Mouse (Mus musculus): ENCODE data around the gene Chchd6. TPM values are rescaled to one million over a fixed set of nuclear protein-coding genes. Genes with fewer than 3 reads are reported as not detected.
A peak's percentile ranks its signal among the peaks of the same experiment; 100 is the strongest.

Chchd6 gene
- polyA plus RNA-seq, 1 experiment, result 42.5 TPM

DNA sequence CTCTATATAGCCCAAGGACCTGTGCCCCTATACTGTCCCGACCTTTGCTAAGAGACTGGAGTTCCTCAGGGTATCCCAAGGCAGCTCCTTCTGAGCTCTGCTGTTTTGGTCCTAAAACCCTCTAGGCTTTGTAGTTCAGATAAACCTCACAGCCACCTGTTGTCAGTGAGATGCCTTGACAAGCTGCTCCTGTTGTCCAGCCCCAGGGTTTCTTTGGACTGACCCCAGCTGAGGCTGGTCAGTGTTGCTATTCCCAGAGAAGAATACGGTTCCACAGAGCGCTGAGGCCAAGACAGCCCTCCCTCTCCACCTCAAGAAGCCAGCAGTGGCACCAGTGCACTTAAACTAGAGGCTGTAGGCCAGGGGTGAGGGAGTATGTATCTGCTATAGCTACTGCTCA, 214.3 kb downstream of the Chchd6 start:
- H3K9me3 ChIP-seq, result no peaks in the 10 kb centered on the region
- H3K4me3 ChIP-seq (replicated peaks), result no peak overlapping the region
- H3K4me1 ChIP-seq, result peaks cover 12% of the 10 kb centered on the region
- peaks cover 2% of the 10 kb centered on the region for H3K36me3 ChIP-seq (replicated peaks; ENCODE audit: low read length)
- peaks cover 81% of the 10 kb centered on the region for H3K27me3 ChIP-seq (replicated peaks)
- TF ChIP-seq GATA1 (IDR thresholded peaks at IDR 0.05; ENCODE audit: borderline replicate concordance, low read length), result no peak
- no peak for TF ChIP-seq FLI1 (IDR thresholded peaks at IDR 0.05; ENCODE audit: low read length)

DNA sequence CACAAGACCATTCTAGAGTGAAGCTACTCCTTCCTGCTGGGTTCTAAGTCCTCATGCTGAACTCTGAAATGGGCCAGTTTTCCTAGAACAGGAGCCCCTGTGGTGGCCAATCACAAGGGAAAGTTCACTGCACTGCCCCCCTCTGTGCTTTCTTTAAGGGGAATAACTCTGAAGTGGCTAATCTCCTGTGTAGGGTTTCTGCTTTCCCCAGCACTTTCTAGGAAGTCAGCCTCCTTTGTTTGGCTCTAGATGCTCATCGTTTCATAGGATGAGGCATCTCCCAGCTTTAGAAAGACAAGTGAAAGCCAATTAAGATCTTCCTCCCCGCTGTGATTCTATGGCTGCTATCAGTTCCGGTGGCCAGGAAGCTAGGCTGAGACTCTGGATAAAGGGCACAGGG, 214.7 kb downstream of the Chchd6 start:
- Histone ChIP-seq H3K4me1 (peaks cover 12% of the 10 kb centered on the region), H3K27me3 (replicated peaks) (peaks cover 83% of the 10 kb centered on the region), H3K4me3 (replicated peaks) (no peak overlapping the region), H3K36me3 (replicated peaks; ENCODE audit: low read length) (peaks cover 2% of the 10 kb centered on the region), H3K9me3 (no peaks in the 10 kb centered on the region)
- TF ChIP-seq GATA1 (IDR thresholded peaks at IDR 0.05; ENCODE audit: borderline replicate concordance, low read length) (no peak), FLI1 (IDR thresholded peaks at IDR 0.05; ENCODE audit: low read length) (no peak)

DNA sequence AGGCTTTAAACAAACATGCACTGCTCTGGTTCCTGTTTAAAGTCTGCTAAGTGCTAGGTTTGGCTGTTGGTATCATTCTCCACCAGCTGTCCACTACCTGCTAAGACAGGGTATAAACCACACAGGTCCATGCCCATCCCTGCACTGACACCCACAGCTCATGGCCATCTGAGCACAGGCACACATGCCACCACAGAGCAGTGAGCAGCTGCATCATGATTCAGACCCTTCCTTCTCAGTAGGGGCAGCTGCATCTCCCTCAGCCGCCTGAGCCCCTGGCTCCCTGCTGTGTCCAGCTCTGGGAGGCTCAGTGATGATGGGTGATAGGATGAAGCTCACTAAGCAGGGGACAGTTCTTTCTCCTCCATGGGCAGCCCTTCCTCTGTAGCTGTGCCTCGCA, 217.2 kb downstream of the Chchd6 start:
- peaks cover 12% of the 10 kb centered on the region for H3K4me1 ChIP-seq
- peak overlapping the region; percentile 20 for H3K4me3 ChIP-seq (replicated peaks)
- H3K36me3 ChIP-seq (replicated peaks; ENCODE audit: low read length), result no peaks in the 10 kb centered on the region
- no peaks in the 10 kb centered on the region for H3K9me3 ChIP-seq
- no peak for TF ChIP-seq GATA1 (IDR thresholded peaks at IDR 0.05; ENCODE audit: borderline replicate concordance, low read length)
- TF ChIP-seq FLI1 (IDR thresholded peaks at IDR 0.05; ENCODE audit: low read length), result no peak
- peaks cover 83% of the 10 kb centered on the region for H3K27me3 ChIP-seq (replicated peaks)

DNA sequence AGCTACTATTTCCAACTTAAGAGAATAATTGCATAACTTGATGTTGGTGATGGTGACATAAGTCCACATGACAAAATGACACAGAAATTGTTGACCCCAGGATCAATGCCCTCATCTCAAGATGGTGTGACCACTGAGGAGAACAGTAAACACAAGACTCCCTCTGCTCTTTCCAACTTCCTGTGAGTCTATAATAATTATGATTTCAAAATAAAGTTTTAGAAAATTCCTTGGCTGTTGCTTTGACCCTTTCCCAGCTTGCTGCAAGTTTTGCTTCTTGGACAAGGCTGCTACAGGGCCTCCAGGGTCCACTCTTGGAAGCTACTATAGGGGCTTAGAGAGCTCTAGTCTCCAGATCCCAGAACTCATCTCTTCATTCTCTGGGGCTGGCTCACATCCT, 226.6 kb downstream of the Chchd6 start:
- Histone ChIP-seq H3K36me3 (replicated peaks; ENCODE audit: low read length) (no peaks in the 10 kb centered on the region), H3K27me3 (replicated peaks) (peaks cover 71% of the 10 kb centered on the region), H3K4me1 (peaks cover 14% of the 10 kb centered on the region), H3K9me3 (peaks cover 5% of the 10 kb centered on the region; the same call in 1 of the 2 replicates), H3K4me3 (replicated peaks) (no peak overlapping the region)
- TF ChIP-seq GATA1 (IDR thresholded peaks at IDR 0.05; ENCODE audit: borderline replicate concordance, low read length) (no peak), FLI1 (IDR thresholded peaks at IDR 0.05; ENCODE audit: low read length) (no peak)

DNA sequence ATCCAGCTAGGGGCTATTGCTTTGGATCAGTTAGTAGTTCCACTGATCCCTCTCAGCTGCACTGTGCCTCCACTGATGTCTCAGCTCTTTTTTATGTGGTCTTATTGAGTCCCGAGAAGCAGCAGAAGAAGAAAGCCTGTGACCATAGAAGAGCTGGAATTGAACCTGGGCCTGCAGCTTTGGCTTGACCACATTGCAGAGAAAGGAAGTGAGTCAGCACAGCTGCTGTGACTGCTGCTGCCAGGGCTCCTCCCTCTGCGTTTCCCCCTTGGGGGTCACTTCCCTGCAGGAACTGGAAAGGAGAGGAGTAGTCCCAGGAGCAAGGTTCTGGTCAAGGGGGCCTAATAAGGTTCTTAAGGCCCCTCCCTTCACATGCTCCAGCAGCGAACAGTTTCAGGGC, 231.1 kb downstream of the Chchd6 start:
- Histone ChIP-seq H3K27me3 (replicated peaks) (peaks cover 78% of the 10 kb centered on the region), H3K4me1 (peaks cover 46% of the 10 kb centered on the region), H3K4me3 (replicated peaks) (no peak overlapping the region), H3K9me3 (peaks cover 5% of the 10 kb centered on the region; the same call in 1 of the 2 replicates), H3K36me3 (replicated peaks; ENCODE audit: low read length) (no peaks in the 10 kb centered on the region)
- TF ChIP-seq GATA1 (IDR thresholded peaks at IDR 0.05; ENCODE audit: borderline replicate concordance, low read length) (no peak), FLI1 (IDR thresholded peaks at IDR 0.05; ENCODE audit: low read length) (no peak)

DNA sequence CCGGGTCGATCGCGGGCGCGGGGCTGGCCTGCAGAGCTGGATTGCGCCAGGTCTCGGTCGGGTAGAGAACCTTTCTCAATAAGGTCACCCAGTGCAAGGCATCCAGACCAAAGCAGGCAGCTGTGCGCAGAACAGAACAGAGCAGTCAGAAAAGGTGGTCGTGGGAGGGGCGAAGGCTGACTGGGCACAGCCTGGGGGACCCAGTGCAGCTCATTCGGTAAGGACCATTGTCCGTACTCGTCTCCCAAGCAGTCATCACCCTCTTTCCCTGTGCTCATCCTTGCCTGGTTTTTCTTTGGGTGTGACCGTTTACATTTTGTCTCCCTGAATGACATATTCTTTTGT, 232.4 kb downstream of the Chchd6 start:
- Histone ChIP-seq H3K9me3 (peaks cover 5% of the 10 kb centered on the region; the same call in 1 of the 2 replicates), H3K27me3 (replicated peaks) (peaks cover 80% of the 10 kb centered on the region), H3K4me3 (replicated peaks) (peak overlapping the region; percentile 89), H3K4me1 (peaks cover 46% of the 10 kb centered on the region), H3K36me3 (replicated peaks; ENCODE audit: low read length) (no peaks in the 10 kb centered on the region)
- no peak for TF ChIP-seq FLI1 (IDR thresholded peaks at IDR 0.05; ENCODE audit: low read length)
- TF ChIP-seq GATA1 (IDR thresholded peaks at IDR 0.05; ENCODE audit: borderline replicate concordance, low read length), result no peak

DNA sequence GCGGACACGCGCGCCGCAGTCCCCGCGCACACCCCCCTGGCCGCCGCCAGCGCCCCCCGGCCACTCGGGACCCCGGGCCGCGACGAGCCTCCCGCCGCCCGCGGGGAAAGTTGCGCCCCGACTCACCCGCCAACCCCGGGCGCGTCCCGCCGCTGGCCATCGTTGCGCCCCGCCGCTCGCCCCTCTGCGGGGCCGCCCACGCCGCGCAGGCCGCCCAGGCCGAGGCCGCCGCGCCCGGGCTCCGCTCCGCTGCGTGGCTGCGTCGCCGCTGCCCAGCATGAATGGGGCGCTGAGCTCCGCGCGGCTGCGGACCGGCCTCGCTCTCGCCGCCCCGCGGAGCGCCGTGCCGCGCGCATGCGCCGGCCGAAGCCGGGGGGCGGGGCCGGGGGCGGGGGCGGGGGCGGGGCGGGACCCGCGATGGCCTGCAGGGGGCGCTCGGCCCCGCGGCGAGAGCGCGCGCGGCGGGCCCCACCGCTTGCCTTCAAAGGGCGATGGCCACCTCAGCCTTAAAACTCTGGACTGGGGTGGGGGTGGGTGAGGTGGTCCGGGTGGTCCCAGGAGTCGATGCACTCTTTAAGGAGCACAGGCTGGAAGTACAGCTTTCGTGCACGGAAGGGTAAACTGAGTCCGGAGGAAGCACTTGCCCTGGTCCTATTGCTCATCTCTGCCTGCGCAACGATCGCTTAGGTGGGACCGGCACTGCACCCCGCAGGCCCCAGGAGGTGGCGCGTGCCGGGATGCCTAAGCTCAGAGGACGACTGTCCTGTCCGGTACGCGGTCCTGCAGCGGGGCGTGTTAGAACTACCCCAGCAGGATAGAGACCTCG, 233.0 kb downstream of the Chchd6 start, which contains the start of gene Plxna1:
Gene Plxna1, minus strand, starts transcription at position 340 of the 826 bp plus-strand sequence.
- Histone ChIP-seq H3K9me3 (peaks cover 5% of the 10 kb centered on the region; the same call in 1 of the 2 replicates), H3K4me1 (peaks cover 46% of the 10 kb centered on the region), H3K4me3 (replicated peaks) (peak within 1 kb of the TSS; percentile 92), H3K36me3 (replicated peaks; ENCODE audit: low read length) (no peaks in the 10 kb centered on the region), H3K27me3 (replicated peaks) (peaks cover 86% of the 10 kb centered on the region)
- no peak for TF ChIP-seq GATA1 (IDR thresholded peaks at IDR 0.05; ENCODE audit: borderline replicate concordance, low read length)
- no peak for TF ChIP-seq FLI1 (IDR thresholded peaks at IDR 0.05; ENCODE audit: low read length)

DNA sequence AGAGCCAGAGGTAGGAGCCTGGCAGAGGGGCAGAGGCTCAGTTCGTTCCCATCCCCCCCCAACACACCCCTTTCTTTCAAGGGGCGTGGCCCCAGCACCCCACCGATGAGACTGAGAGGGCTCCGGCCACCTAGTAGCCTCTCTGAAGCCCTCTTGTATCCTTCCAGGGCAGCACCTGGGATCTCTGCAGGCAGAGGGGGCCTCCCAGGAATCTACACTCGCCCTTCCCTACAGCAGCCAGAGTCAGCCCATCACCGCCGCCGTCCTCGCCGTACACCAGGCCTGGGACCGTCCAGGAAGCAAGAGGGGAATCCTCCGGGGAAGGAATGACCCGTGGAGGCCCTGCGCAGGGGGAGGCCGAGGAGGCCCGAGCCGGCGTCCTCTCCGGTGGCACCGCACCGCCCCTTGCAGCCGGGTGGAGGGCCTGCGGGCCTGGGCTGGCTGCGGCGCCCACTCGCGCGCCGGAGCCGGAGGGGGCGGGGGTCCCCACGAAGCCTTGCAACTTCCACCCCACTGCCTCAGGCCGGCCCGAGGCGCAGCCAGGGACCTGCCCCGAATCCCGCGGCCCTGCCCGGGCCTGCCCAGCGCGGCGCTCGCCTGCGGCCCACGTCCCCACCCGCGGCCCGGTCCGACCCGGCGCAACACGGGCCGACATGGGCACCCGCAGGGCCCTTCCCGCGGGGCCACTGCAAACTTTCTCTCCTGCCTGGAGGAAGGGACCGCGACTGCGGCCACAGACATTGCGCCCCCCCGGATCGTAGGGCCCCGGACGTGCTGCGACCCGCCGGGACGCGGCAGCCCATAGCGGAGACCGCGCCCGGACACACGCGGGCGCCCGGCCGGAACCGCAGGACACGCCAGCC, 233.8 kb downstream of the Chchd6 start:
- Histone ChIP-seq H3K9me3 (peaks cover 5% of the 10 kb centered on the region; the same call in 1 of the 2 replicates), H3K4me1 (peaks cover 46% of the 10 kb centered on the region), H3K4me3 (replicated peaks) (peak overlapping the region; percentile 92), H3K36me3 (replicated peaks; ENCODE audit: low read length) (peaks cover 3% of the 10 kb centered on the region), H3K27me3 (replicated peaks) (peaks cover 92% of the 10 kb centered on the region)
- TF ChIP-seq FLI1 (IDR thresholded peaks at IDR 0.05; ENCODE audit: low read length) (no peak), GATA1 (IDR thresholded peaks at IDR 0.05; ENCODE audit: borderline replicate concordance, low read length) (no peak)

DNA sequence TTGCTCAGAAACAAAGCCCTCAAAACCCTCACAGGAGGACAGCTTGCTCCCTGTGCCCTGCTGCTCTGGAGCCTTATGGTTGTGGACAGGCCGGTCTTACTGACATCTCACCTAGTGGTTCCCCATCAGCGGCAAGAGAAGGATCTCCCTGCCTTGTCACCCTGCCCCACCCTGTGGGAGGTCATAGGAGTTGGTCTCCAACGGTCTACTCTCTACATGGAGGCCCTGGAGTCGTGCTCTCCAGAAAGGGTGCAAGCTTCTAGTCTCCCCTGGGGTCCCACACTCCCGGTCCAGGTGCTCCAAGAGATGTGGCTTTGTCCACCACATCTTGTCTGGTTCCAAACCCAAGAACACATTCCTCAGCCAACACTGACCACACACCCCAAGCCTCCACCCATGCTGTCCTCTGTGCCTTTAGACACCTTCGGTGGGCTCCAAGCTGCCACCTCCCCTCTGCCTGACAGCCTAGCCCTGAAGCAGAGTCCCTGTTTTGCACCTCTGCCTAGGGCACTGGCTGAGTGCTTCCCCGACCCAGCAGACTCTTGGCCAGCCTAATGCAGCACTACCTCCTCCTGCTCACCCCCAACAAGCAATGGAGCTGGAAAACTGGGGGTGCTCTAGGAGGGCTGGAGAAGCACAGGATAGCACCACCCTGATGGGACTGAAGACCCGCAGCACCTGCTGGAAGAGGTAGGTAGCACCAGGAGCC, 234.6 kb downstream of the Chchd6 start:
- peak overlapping the region; percentile 92 for H3K4me3 ChIP-seq (replicated peaks)
- TF ChIP-seq FLI1 (IDR thresholded peaks at IDR 0.05; ENCODE audit: low read length) (no peak), GATA1 (IDR thresholded peaks at IDR 0.05; ENCODE audit: borderline replicate concordance, low read length) (no peak)
- peaks cover 98% of the 10 kb centered on the region for H3K27me3 ChIP-seq (replicated peaks)
- H3K9me3 ChIP-seq, result peaks cover 5% of the 10 kb centered on the region; the same call in 1 of the 2 replicates
- peaks cover 3% of the 10 kb centered on the region for H3K36me3 ChIP-seq (replicated peaks; ENCODE audit: low read length)
- H3K4me1 ChIP-seq, result peaks cover 46% of the 10 kb centered on the region

Data from megakaryocyte, embryonic 14.5 days (primary cell).